Comparison of ENCODE assay signal across 23 mouse cellular contexts in the genomic region with DNA sequence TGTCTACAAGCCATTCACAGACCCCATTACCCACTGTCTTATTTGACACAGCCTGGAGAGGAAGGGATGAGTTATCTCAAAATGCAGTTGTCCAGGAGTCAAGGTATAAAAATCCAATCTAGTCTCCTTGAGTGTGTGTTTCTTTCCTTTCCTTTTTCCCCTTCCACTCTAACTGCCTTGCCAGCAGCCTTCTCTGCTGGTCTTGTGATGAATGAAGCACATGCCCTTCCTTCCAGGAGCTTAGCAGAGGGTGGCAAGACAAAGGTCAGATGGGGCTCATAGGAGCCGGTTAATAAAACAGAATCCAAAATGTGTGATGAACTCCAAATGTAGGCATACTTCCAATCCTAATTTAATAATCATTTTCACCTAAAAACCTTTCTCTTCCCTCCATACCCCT.
DNase-seq lines count a peak whose midpoint lies in the region; ATAC-seq and TF ChIP-seq lines count a peak whose summit lies in the region.
"Had no signal": no experiment of that assay in that cellular context is flagged by ENCODE, and none has a peak within 500 bp of the region (broad histone marks: within the 10 kb centered on the region; RNA-seq: fewer than 3 reads in every experiment).

No protein-coding gene starts in this region.

- H3K27me3 ChIP-seq in heart, embryonic 13.5 days (replicated peaks), result no peaks in the 10 kb centered on the region
- no peaks in the 10 kb centered on the region for H3K27me3 ChIP-seq in kidney, embryonic 15.5 days
- H3K27me3 ChIP-seq: CH12.LX; embryonic facial prominence, embryonic 12.5 days; forebrain, embryonic 13.5 days; forebrain, embryonic 15.5 days had no signal

- no peak overlapping the region for H3K4me2 ChIP-seq in heart, embryonic 13.5 days
- no peak overlapping the region for H3K4me2 ChIP-seq in kidney, embryonic 15.5 days
- H3K4me2 ChIP-seq: embryonic facial prominence, embryonic 12.5 days; forebrain, embryonic 13.5 days; forebrain, embryonic 15.5 days had no signal

- H3K36me3 ChIP-seq in heart, embryonic 13.5 days, result no peaks in the 10 kb centered on the region
- H3K36me3 ChIP-seq in kidney, embryonic 15.5 days, result no peaks in the 10 kb centered on the region
- H3K36me3 ChIP-seq: embryonic facial prominence, embryonic 10.5 days; embryonic facial prominence, embryonic 12.5 days; forebrain, embryonic 15.5 days; G1E had no signal

- intact Hi-C loops in gastrocnemius, adult 2 months (cut with DNase I), result loop anchor here (10.0 kb wide), 1 partner anchor 131 kb away; a partner anchor contains a TSS

- H3K4me3 ChIP-seq in heart, embryonic 13.5 days, result no peak overlapping the region
- no peak overlapping the region for H3K4me3 ChIP-seq in kidney, embryonic 15.5 days (replicated peaks)
- H3K4me3 ChIP-seq in gastrocnemius, adult 2 months, result no peak overlapping the region
- H3K4me3 ChIP-seq: embryonic facial prominence, embryonic 10.5 days; embryonic facial prominence, embryonic 12.5 days; forebrain, embryonic 13.5 days; forebrain, embryonic 15.5 days had no signal

- ATAC-seq in heart, embryonic 13.5 days (ENCODE audit: extremely low read depth, insufficient number of reproducible peaks, low FRiP score, low TSS enrichment), result no peak
- ATAC-seq in kidney, embryonic 15.5 days (replicated peaks; ENCODE audit: low FRiP score), result no peak
- ATAC-seq: CD4-positive, CD25-positive, alpha-beta regulatory T cell, adult 4 months; forebrain, embryonic 13.5 days; forebrain, embryonic 15.5 days had no signal

- H3K9me3 ChIP-seq in heart, embryonic 13.5 days, result no peaks in the 10 kb centered on the region
- H3K9me3 ChIP-seq in kidney, embryonic 15.5 days (replicated peaks), result no peaks in the 10 kb centered on the region
- H3K9me3 ChIP-seq: embryonic facial prominence, embryonic 10.5 days; forebrain, embryonic 13.5 days; forebrain, embryonic 15.5 days; G1E had no signal

- TF ChIP-seq CTCF in gastrocnemius, adult 2 months (IDR thresholded peaks at IDR 0.05), result no peak

- 70% methylated on average over 1 of the region's 1 CpGs for whole genome bisulfite sequencing in heart, embryonic 13.5 days
- 74% methylated on average over 1 of the region's 1 CpGs for WGBS in kidney, embryonic 15.5 days

- no peak overlapping the region for H3K9ac ChIP-seq in heart, embryonic 13.5 days
- H3K9ac ChIP-seq in kidney, embryonic 15.5 days, result no peak overlapping the region
- H3K9ac ChIP-seq: embryonic facial prominence, embryonic 12.5 days; forebrain, embryonic 13.5 days; forebrain, embryonic 15.5 days had no signal

- peak; percentile 73 for DNase-seq in heart, adult 11 months
- no peak for DNase-seq in heart, adult 8-10 months (ENCODE audit: low spot score)
- no peak for DNase-seq in heart, adult 18-20 months
- DNase-seq in kidney, adult 9 months, result peak; percentile 63
- no peak for DNase-seq in gastrocnemius, adult 2 months
- DNase-seq: adrenal gland, adult 8-10 months; adrenal gland, postnatal 14 days; adrenal gland, postnatal 36 days; B cell, adult 2 months; cerebellum, adult 11-12 months; cerebellum, adult 2 months; cerebellum, adult 9-10 months; cerebellum, postnatal 10 days; cerebellum, postnatal 25 days had no signal

- peak overlapping the region; percentile 25; the same call in 1 of the 2 replicates for H3K27ac ChIP-seq in heart, embryonic 13.5 days (replicated peaks)
- H3K27ac ChIP-seq in kidney, embryonic 15.5 days, result no peak overlapping the region
- H3K27ac ChIP-seq in gastrocnemius, adult 2 months, result no peak overlapping the region
- H3K27ac ChIP-seq: embryonic facial prominence, embryonic 10.5 days; forebrain, embryonic 13.5 days; forebrain, embryonic 15.5 days had no signal

- peaks cover 72% of the 10 kb centered on the region for H3K4me1 ChIP-seq in heart, embryonic 13.5 days
- peaks cover 28% of the 10 kb centered on the region for H3K4me1 ChIP-seq in kidney, embryonic 15.5 days

Comparison
In these comparisons a context has a peak if more than half of its experiments do, and no peak if none do; other contexts are left out.
1. DNase-seq: peak in heart, adult 11 months (single experiment) and kidney, adult 9 months (single experiment); none in heart, adult 8-10 months (single experiment), heart, adult 18-20 months (0 of 2) and gastrocnemius, adult 2 months (single experiment).